Mouse (Mus musculus) limb, embryonic 11.5 days (tissue): ENCODE data around the gene Gal3st2b. TPM values are rescaled to one million over a fixed set of nuclear protein-coding genes. Genes with fewer than 3 reads are reported as not detected.
"Not testable (repeated sequence)": the region's sequence is repeated elsewhere in the genome, so short reads cannot be mapped to it uniquely, and the experiment has no call there.

Experiments
- ATAC-seq: fragments of 200-750 bp; cut with Nextera tagmentation; 2 replicates; pipeline ENCODE4 v1.8.0; 2017; ENCODE audit warnings: low read depth; ENCODE audit not compliant: insufficient number of reproducible peaks, low FRiP score, low TSS enrichment
- DNase-seq: peaks from one replicate; pipeline ENCODE4 v3.0.0-alpha.2; 2015; ENCODE audit warnings: low spot score
- H3K27ac ChIP-seq: fragments of 300-500 bp; sonication (generic); replicated peaks from 2 replicates; pipeline ENCODE4 v1.5.1; 2014; ENCODE audit warnings: low read depth, mild to moderate bottlenecking, low read length
- H3K27me3 ChIP-seq: fragments of 300-500 bp; sonication (generic); 2 replicates; pipeline ENCODE4 v1.6.1; 2014; ENCODE audit warnings: mild to moderate bottlenecking, low read length, mixed read lengths; ENCODE audit not compliant: control insufficient read depth, insufficient read depth
- H3K36me3 ChIP-seq: fragments of 300-500 bp; sonication (generic); 2 replicates; pipeline ENCODE4 v1.6.1; 2014; ENCODE audit warnings: mild to moderate bottlenecking, low read length, moderate library complexity, mixed read lengths; ENCODE audit not compliant: control insufficient read depth, insufficient read depth
- H3K4me1 ChIP-seq: fragments of 300-500 bp; sonication (generic); 2 replicates; pipeline ENCODE4 v1.6.1; 2014; ENCODE audit warnings: low read length, mixed read lengths; ENCODE audit not compliant: control insufficient read depth, insufficient read depth
- H3K4me2 ChIP-seq: fragments of 300-500 bp; sonication (generic); 2 replicates; pipeline ENCODE4 v1.6.1; 2014; ENCODE audit warnings: low read depth, mild to moderate bottlenecking, moderate library complexity; ENCODE audit not compliant: severe bottlenecking
- H3K4me3 ChIP-seq: fragments of 300-500 bp; sonication (generic); 2 replicates; pipeline ENCODE4 v1.5.1; 2014; ENCODE audit warnings: low read depth, low read length
- H3K9ac ChIP-seq: fragments of 300-500 bp; sonication (generic); 2 replicates; pipeline ENCODE4 v1.6.1; 2014; ENCODE audit warnings: mild to moderate bottlenecking, low read length
- H3K9me3 ChIP-seq: fragments of 300-500 bp; sonication (generic); 2 replicates; pipeline ENCODE4 v1.6.1; 2016; ENCODE audit warnings: low read length; ENCODE audit not compliant: control insufficient read depth
- WGBS: fragments of 180-500 bp; shearing (Covaris S2); extraction: QIAGEN DNeasy Blood & Tissue Kit; methylation state at CpG from one replicate; pipeline ENCODE4 v1.1.7; 2014; 5-methylcytosine and 5-hydroxymethylcytosine counted together
- polyA plus RNA-seq: library from polyadenylated mRNA; unstranded; fragments of >200 nt; fragmentation: Nextera tagmentation; extraction: Ambion mirVana; gene quantifications from 2 replicates; pipeline ENCODE4 v1.2.1, GENCODE M21; 2014

Gal3st2b gene
- polyA plus RNA-seq, 1 experiment from 2014 or later, result not detected

DNA sequence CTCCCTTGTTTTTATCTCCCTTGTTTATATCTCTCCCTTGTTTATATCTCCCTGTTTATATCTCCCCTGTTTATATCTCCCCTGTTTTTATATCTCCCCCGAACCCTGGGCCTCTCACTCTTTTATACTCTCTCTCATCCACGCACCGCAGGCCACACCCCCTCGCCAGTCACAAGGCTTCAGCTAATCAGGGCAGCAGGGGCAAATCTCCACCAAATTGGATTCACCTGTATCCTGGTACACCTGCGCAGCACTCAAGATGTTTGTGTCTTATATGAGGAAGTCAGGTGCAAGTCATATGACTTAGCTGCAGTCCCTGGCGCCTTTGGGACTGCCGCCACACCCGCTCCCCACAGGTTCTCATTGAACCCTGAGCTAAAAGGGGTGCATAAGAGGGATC is 72.1 kb downstream of the Gal3st2b start, which contains the start of gene Gal3st2c:
TSS of gene Gal3st2c (plus strand) at position 301 of the 400 bp plus-strand sequence.
- H3K36me3 ChIP-seq, H3K9ac ChIP-seq, DNase-seq, H3K9me3 ChIP-seq, H3K27me3 ChIP-seq, H3K4me3 ChIP-seq, ATAC-seq, H3K27ac ChIP-seq, H3K4me2 ChIP-seq, H3K4me1 ChIP-seq: not testable (repeated sequence)
- WGBS, result 91% methylated on average over 7 of the region's 8 CpGs

DNA sequence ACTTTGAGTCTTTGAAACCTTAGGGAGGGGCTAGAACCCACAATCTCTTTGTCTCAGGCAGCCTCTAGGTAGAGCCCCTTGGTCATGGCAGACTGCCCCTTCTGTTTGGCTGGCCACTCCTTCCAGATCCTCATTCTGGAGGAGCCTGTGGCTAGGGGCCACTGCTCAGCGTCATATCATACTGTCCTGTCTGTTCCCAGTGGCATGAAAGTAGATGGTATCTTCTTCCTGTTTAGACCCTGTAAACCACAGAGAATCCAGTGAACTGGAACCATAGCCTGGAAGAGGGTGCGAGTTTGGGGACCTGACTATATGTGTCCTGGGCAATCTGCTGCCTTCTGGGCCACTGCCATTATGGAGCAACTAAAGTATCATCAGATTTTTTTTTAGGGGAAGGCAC is 73.0 kb downstream of the Gal3st2b start:
- not testable (repeated sequence) for H3K4me1 ChIP-seq, ATAC-seq, H3K4me3 ChIP-seq, H3K9me3 ChIP-seq, H3K27me3 ChIP-seq, H3K36me3 ChIP-seq, DNase-seq, H3K9ac ChIP-seq, H3K4me2 ChIP-seq, H3K27ac ChIP-seq
- 90% methylated on average over 2 of the region's 2 CpGs for WGBS

DNA sequence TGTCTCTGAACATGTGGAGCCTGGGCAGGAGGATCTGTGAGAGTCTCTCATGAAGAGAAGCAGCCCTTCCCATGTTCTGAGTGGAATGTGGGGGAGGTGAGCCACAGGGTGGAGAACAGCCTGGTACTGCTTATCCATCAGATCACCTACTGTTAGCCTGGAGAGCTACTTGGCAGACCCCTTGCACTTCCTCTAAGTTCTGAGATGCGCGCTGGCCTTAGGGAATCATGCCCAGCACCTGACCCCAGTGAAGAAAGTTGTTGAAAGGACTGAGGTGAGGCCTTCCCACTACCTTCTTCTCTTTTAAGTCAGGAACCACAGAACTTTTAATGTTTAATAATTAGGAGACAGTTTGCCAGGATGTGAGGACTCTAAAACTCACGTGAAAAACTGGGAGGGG is 73.4 kb downstream of the Gal3st2b start:
- not testable (repeated sequence) for H3K36me3 ChIP-seq, H3K9ac ChIP-seq, H3K4me1 ChIP-seq, H3K9me3 ChIP-seq, H3K4me2 ChIP-seq, ATAC-seq, H3K27me3 ChIP-seq, DNase-seq, H3K27ac ChIP-seq, H3K4me3 ChIP-seq
- whole genome bisulfite sequencing, result 86% methylated on average over 3 of the region's 3 CpGs

Other genes starting within 250 kb of the Gal3st2b start
- gene Bok, start 232.7 kb upstream of the Gal3st2b start, polyA plus RNA-seq, result 29.2 and 29.3 TPM in 2 replicates
- gene Atg4b, start 166.8 kb upstream of the Gal3st2b start, polyA plus RNA-seq, result 100 and 104 TPM in 2 replicates
- 44.0 and 57.9 TPM in 2 replicates for gene Thap4, start 163.4 kb upstream of the Gal3st2b start, polyA plus RNA-seq
- gene Dtymk, start 116.4 kb upstream of the Gal3st2b start, polyA plus RNA-seq, result 268 and 273 TPM in 2 replicates
- gene Ing5, start 114.3 kb upstream of the Gal3st2b start, polyA plus RNA-seq, result 17.4 and 18.2 TPM in 2 replicates
- 10.0 and 11.7 TPM in 2 replicates for gene D2hgdh, start 93.4 kb upstream of the Gal3st2b start, polyA plus RNA-seq
- gene Gal3st2, start 57.0 kb upstream of the Gal3st2b start, polyA plus RNA-seq, result 0.05 TPM in 1 of 2 replicates, not detected in the other
- not detected in 2 replicates for gene Gal3st2c, start 72.2 kb downstream of the Gal3st2b start, polyA plus RNA-seq
- gene Neu4, start 102.1 kb downstream of the Gal3st2b start, polyA plus RNA-seq, result not detected in 2 replicates
- gene Pdcd1, start 134.2 kb downstream of the Gal3st2b start, polyA plus RNA-seq, result 0.13 TPM in 1 of 2 replicates, not detected in the other